Mouse (Mus musculus) lung, embryonic 14.5 days (tissue): Measurements from ENCODE around the gene Olfr1356. TPM values are rescaled to one million over a fixed set of nuclear protein-coding genes. Genes with fewer than 3 reads are reported as not detected.
"Not testable (repeated sequence)": the region's sequence is repeated elsewhere in the genome, so short reads cannot be mapped to it uniquely, and the experiment has no call there.

Experiments
- ATAC-seq: fragments of 200-750 bp; cut with Nextera tagmentation; 2 replicates; pipeline ENCODE4 v1.8.0; 2017; ENCODE audit warnings: mild to moderate bottlenecking, moderate TSS enrichment, moderate library complexity; ENCODE audit not compliant: insufficient read depth
- DNase-seq: peaks from one replicate; pipeline ENCODE4 v3.0.0-alpha.2; 2015
- H3K27ac ChIP-seq: fragments of 300-500 bp; sonication (generic); 2 replicates; pipeline ENCODE4 v1.5.1; 2014; ENCODE audit warnings: low read depth, mild to moderate bottlenecking, moderate library complexity
- H3K27me3 ChIP-seq: fragments of 300-500 bp; sonication (generic); 2 replicates; pipeline ENCODE4 v1.6.1; 2014; ENCODE audit warnings: low read length, control low read depth; ENCODE audit not compliant: insufficient read depth
- H3K36me3 ChIP-seq: fragments of 300-500 bp; sonication (generic); 2 replicates; pipeline ENCODE4 v1.6.1; 2014; ENCODE audit warnings: control low read depth; ENCODE audit not compliant: insufficient read depth
- H3K4me1 ChIP-seq: fragments of 300-500 bp; sonication (generic); 2 replicates; pipeline ENCODE4 v1.6.1; 2014; ENCODE audit warnings: antibody characterized with exemption, control low read depth; ENCODE audit not compliant: insufficient read depth
- H3K4me2 ChIP-seq: fragments of 300-500 bp; sonication (generic); 2 replicates; pipeline ENCODE4 v1.6.1; 2014; ENCODE audit warnings: mild to moderate bottlenecking
- H3K4me3 ChIP-seq: fragments of 300-500 bp; sonication (generic); 2 replicates; pipeline ENCODE4 v1.5.1; 2014; ENCODE audit warnings: low read depth, low read length
- H3K9ac ChIP-seq: fragments of 300-500 bp; sonication (generic); 2 replicates; pipeline ENCODE4 v1.6.1; 2014
- H3K9me3 ChIP-seq: fragments of 300-500 bp; sonication (generic); 2 replicates; pipeline ENCODE4 v1.6.1; 2016; ENCODE audit warnings: low read depth, low read length, control low read depth
- CTCF ChIP-seq: IDR thresholded peaks from 2 replicates; pipeline ENCODE4 v1.5.1; 2016; ENCODE audit warnings: antibody characterized with exemption, low read depth
- WGBS: fragments of 180-500 bp; shearing (Covaris S2); extraction: QIAGEN DNeasy Blood & Tissue Kit; methylation state at CpG from one replicate; pipeline ENCODE4 v1.1.7; 2014; 5-methylcytosine and 5-hydroxymethylcytosine counted together
- polyA plus RNA-seq: library from polyadenylated mRNA; unstranded; fragments of >200 nt; fragmentation: Nextera tagmentation; extraction: Ambion mirVana; gene quantifications from 2 replicates; pipeline ENCODE4 v1.2.1, GENCODE M21; 2014

The Olfr1356 gene
- not detected in 2 replicates for polyA plus RNA-seq

DNA sequence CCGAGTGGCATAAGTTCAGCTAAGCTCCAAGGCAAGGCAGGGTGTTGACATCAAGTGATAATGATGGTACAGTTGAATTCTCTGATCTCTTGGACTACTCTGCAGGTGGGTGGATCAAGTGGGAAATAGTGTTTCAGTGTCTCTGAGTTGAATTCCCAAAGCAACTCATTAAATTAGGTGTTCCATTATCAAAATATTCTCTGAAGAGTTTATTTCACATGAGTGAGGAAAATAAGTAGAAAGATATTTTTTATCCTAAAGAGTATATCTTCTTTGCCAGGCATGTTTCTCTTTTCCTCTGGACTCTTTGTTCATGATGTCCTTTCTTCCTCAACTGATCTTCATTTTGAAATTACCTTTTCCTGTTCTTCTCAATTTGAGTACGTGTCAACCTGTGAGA, at the start of gene Olfr1356:
TSS of gene Olfr1356 (minus strand) at position 101 of the 400 bp plus-strand sequence.
- Histone ChIP-seq H3K4me1 (no peaks in the 10 kb centered on the region), H3K4me3 (no peak within 1 kb of the TSS), H3K27ac (no peak within 1 kb of the TSS), H3K4me2 (no peak within 1 kb of the TSS), H3K9me3 (no peaks in the 10 kb centered on the region), H3K36me3 (no peaks in the 10 kb centered on the region), H3K9ac (no peak within 1 kb of the TSS), H3K27me3 (no peaks in the 10 kb centered on the region)
- TF ChIP-seq CTCF: no peak
- DNase-seq (no peak), ATAC-seq (no peak)
- 71% methylated on average over 2 of the region's 2 CpGs for WGBS

DNA sequence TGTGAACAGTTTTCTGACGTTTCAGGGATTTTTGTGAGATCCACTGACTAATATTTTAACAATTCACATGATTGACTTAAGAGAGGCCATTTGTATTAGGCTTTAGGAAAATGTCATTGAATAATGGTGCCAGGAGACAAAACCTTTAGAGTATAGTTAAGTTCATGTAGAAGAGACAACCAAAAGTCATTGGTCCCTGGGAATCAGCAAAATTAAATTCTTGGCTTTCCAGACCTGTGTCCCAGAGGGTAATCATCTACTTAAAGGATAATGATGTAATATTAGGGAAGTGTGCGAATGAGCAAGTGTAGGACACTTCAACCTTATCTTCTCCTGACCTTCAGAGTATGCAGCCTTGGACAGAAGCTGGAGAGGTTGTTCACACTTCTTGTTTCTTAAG, 23.3 kb upstream of the Olfr1356 start, which contains the start of gene Olfr1355:
TSS of gene Olfr1355 (plus strand) at position 301 of the 400 bp plus-strand sequence.
- no peaks in the 10 kb centered on the region for H3K27me3 ChIP-seq
- no peaks in the 10 kb centered on the region for H3K4me1 ChIP-seq
- no peaks in the 10 kb centered on the region for H3K9me3 ChIP-seq
- H3K36me3 ChIP-seq: no peaks in the 10 kb centered on the region
- H3K4me3 ChIP-seq: no peak within 1 kb of the TSS
- H3K27ac ChIP-seq: no peak within 1 kb of the TSS
- ATAC-seq: no peak
- H3K4me2 ChIP-seq: no peak within 1 kb of the TSS
- WGBS: 57% methylated on average over 2 of the region's 2 CpGs
- DNase-seq: no peak
- no peak for TF ChIP-seq CTCF
- no peak within 1 kb of the TSS for H3K9ac ChIP-seq

DNA sequence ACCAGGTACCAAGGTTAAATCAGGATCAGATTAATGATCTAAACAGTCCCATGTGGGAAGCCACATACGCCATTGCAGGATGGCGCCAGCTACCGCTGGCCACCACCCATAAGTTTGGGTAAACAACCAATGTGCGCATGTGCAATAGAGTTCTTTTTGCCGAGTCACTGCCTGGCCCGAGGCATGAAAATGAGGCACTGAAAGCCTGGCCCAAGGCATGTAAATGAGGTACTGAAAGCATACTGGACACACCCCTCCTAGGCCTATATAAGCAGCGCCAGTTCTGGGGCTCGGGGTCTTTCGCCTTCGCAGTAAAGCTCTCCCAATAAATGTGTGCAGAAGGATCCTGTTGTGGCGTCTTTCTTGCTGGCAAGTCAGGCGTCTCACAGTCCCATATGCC, 11.5 kb downstream of the Olfr1356 start:
- DNase-seq, H3K36me3 ChIP-seq, H3K9me3 ChIP-seq, H3K4me1 ChIP-seq, ATAC-seq, H3K9ac ChIP-seq, H3K27me3 ChIP-seq, H3K4me3 ChIP-seq, H3K27ac ChIP-seq, H3K4me2 ChIP-seq: not testable (repeated sequence)
- 92% methylated on average over 12 of the region's 12 CpGs for WGBS

DNA sequence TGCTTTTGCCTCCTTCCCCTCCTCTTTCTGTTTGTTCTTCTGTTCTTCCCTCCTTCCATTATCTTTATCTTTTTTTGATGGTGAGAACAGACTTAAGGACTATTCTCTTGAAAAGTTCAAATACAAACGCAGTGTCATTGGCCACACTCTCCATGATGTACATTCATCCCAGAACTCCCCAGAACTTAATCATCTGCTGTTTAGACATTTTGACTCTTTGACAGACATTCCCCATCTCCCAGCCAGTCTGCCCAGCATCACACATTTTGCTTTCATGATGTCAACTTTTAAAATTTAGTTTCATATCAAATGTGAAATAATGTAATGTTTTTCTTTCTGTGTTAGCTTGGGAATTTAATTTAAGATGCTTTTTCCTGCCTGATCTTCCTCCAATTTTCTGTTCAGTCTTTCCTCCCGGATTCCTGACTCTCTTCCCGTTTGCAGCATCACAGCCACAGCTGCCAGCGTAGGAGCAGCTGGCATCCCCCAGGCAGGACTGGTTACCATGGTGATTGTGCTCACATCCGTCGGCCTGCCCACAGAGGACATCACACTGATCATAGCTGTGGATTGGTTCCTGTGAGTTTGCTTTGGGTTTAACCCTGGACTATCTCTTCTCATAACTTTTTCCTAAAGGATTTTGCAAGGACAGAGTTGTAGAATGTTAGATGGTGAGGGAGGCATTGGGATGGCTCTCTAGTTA, 39.5 kb downstream of the Olfr1356 start:
- H3K4me1 ChIP-seq: no peaks in the 10 kb centered on the region

DNA sequence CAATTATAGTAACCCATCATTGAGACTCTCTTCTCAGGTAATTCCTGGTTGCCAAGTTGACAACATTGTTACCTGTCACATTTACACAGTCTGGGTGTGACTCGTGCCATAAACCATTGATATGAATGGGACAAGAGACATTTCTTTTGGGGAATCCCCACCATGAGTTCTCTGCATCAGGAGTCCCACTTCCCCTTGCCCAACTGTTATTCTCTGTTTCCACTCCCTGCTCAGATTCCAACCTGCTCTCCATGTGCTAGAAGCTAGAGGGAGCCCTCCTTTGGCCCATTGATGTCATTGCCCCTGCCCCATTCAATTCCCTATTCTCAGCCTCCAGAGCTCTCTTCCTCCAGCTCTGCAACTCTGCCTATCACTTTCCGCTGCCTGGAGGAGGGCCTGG, 50.5 kb downstream of the Olfr1356 start:
- Histone ChIP-seq H3K4me1 (no peaks in the 10 kb centered on the region), H3K4me3 (no peak overlapping the region), H3K9me3 (no peaks in the 10 kb centered on the region), H3K27me3 (no peaks in the 10 kb centered on the region), H3K27ac (no peak overlapping the region), H3K9ac (no peak overlapping the region), H3K4me2 (no peak overlapping the region), H3K36me3 (no peaks in the 10 kb centered on the region)
- ATAC-seq (no peak), DNase-seq (no peak)
- 84% methylated on average over 2 of the region's 2 CpGs for WGBS
- TF ChIP-seq CTCF: no peak

More for the DNA sequence above, 39.5 kb downstream of the Olfr1356 start:
- H3K4me3 ChIP-seq: no peak overlapping the region
- no peak for ATAC-seq
- no peaks in the 10 kb centered on the region for H3K27me3 ChIP-seq
- no peak overlapping the region for H3K9ac ChIP-seq
- DNase-seq: peak; percentile 1
- no peaks in the 10 kb centered on the region for H3K9me3 ChIP-seq
- no peak overlapping the region for H3K4me2 ChIP-seq
- WGBS: 57% methylated on average over 6 of the region's 6 CpGs
- no peak for TF ChIP-seq CTCF
- H3K36me3 ChIP-seq: no peaks in the 10 kb centered on the region
- no peak overlapping the region for H3K27ac ChIP-seq

Other genes starting within 250 kb of the Olfr1356 start
- gene Olfr1357, start 234.1 kb downstream of the Olfr1356 start, polyA plus RNA-seq: not detected in 2 replicates
- gene Casp14, start 133.9 kb downstream of the Olfr1356 start, polyA plus RNA-seq: not detected in 2 replicates
- gene Ccdc105, start 99.1 kb downstream of the Olfr1356 start, polyA plus RNA-seq: 0.18 and 0.21 TPM in 2 replicates
- 0.77 and 1.1 TPM in 2 replicates for gene Slc1a6, start 71.7 kb downstream of the Olfr1356 start, polyA plus RNA-seq
- 0.07 TPM in 1 of 2 replicates, not detected in the other for gene Olfr1355, start 23.4 kb upstream of the Olfr1356 start, polyA plus RNA-seq
- gene Olfr1354, start 61.0 kb upstream of the Olfr1356 start, polyA plus RNA-seq: not detected in 2 replicates
- gene Olfr8, start 98.5 kb upstream of the Olfr1356 start, polyA plus RNA-seq: not detected in 2 replicates
- gene Olfr1353, start 111.1 kb upstream of the Olfr1356 start, polyA plus RNA-seq: not detected in 2 replicates
- gene Olfr1352, start 128.9 kb upstream of the Olfr1356 start, polyA plus RNA-seq: not detected in 2 replicates
- not detected in 2 replicates for gene Olfr1351, start 160.3 kb upstream of the Olfr1356 start, polyA plus RNA-seq
- 0.11 and 0.20 TPM in 2 replicates for gene Olfr57, start 176.6 kb upstream of the Olfr1356 start, polyA plus RNA-seq
- 30.9 and 33.9 TPM in 2 replicates for gene 2610008E11Rik, start 245.4 kb upstream of the Olfr1356 start, polyA plus RNA-seq